Mouse (Mus musculus) urinary bladder, postnatal 4 days (tissue): Measurements from ENCODE around the gene Hs3st3b1.
A peak's percentile ranks its signal among the peaks of the same experiment; 100 is the strongest.

Experiments used
- DNase-seq, 2 experiments: peaks; one replicate each; pipeline ENCODE4 v3.0.0; 2021 to 2022; ENCODE audit warnings: low spot score in 2 of 2

Gene Hs3st3b1

GRCm38 (mm10) chr11:63924286-63924930 lies 2.3 kb upstream of the Hs3st3b1 start:
- no peak for DNase-seq

- DNase-seq, result no peak
Observed at GRCm38 (mm10) chr11:63923386-63923785, 1.3 kb upstream of the Hs3st3b1 start.

DNA sequence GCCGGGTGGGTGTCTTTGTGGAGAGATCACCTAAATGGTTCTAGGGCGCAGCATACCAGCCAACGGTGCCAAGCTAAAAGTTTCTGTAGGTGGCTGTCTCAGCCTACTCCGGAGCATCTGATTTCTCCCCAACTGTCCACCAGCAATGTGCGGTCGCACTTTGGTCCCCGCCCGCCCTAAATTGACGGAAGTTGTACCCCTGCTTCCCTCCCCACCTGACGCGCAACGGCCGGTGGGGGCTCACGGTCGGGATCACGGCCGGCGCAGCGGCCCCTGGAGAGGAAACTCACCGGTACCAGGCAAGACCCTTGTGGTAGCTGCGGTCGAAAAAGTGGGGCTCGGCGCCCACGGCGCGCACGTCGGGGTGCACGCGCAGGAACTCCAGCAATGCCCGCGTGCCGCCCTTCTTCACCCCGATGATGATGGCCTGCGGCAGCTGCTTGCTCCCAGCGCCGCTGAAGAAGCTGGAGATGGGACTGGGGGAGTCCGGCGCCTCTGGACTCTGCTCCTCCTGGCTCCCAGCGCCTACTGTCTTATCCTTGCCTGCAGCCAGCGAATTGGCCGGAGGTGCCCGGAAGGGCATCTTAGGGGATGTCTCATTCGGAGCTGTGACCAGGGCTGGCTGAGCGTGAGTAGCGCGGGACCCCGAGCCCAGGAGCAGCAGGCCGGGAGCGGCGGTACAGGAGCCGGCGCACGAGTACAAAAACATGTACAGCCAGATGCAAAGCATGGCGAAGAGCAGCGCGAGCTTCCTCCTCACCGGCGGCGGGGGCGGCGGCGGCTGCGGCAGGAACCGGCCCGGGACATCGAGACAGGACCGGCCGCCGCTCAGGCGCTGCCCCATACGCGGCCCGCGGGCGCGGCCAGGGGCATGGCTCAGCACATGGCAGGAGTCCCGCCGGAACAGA lies 792 bp downstream of the Hs3st3b1 start:
- DNase-seq, result no peak

- DNase-seq, result peak; percentile 75 to 80
Observed at GRCm38 (mm10) chr11:63920531-63920930, 1.6 kb downstream of the Hs3st3b1 start.

DNA sequence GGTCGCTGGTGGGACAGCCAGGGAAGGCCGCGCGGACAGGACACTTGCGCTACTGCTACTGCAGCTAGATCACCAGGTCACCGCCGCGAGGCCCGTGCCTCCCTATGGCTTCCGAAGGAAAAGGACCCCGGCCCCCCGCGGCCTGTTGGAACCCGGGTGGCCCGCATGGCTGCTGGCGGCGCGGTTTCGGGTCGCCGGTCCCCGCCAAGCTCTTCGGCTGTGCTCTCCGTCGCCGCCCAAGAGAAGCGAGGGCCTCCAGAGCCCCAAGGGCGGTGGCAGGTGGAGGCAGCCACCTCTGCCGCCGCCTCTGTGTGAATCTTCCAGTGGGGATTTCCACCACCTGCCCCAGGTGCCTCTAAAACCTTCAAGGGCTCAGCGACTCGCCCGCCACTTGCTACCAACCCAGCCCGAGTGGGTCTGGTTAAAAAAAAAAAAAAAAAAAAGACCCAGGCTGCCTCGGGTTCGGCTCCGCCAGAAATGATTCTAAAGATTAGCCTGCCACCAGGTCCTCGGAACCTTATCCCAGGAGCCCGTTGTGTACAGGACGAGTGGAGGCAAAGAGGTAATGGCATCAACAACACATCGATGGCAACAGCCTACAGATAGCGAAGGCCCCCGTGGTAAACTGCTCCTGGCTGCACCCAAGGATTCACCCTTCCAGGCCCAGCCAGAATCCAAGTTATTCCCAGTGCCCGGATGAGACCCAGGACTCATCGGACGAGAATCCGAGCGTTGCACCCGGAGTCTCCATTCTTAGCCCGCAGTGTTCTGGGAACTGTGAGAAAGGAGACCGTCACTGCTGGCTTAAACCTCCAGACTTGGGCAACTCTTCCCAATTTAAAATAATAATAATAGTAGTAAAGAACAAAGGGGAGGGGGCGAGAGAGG lies 2.6 kb downstream of the Hs3st3b1 start:
- no peak for DNase-seq

DNA sequence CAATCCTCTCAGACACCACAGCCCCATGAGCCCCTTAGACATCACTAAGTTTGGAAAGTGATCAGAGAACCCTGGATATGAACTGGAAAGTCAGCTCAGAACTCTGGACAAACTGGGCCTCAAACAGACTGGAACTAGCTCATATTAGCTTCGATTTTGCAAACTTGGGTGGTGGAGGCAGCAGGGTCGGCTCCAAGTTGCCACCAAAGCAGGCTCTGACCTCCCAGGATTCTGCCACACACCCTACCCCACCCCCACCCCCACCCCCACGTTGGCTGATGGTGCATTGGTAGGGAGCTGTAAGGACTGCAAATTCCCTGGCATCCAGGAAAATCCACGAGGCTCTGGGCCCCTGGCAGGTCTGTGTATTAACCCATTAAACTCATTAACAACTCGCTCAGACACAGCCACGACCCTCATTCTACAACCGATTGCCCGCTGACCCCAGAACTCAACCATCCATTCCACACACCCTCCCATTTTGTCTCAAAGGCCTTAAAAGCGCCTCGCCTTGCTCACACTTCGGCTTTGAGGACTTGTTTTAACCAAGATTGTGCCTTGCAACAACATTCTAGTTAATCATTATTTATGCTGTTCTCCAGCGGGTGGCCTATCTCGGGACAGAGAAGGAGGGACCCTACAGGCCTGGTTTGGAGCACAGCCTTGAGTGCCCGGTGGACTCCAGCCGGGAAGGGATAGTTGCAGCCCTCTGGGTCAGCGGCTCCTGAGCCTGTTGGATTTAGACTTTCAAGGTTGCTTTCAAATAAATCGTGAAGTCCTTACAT lies 3.6 kb downstream of the Hs3st3b1 start:
- no peak for DNase-seq

- DNase-seq, result no peak
Observed at GRCm38 (mm10) chr11:63917561-63917960, 4.5 kb downstream of the Hs3st3b1 start.

DNA sequence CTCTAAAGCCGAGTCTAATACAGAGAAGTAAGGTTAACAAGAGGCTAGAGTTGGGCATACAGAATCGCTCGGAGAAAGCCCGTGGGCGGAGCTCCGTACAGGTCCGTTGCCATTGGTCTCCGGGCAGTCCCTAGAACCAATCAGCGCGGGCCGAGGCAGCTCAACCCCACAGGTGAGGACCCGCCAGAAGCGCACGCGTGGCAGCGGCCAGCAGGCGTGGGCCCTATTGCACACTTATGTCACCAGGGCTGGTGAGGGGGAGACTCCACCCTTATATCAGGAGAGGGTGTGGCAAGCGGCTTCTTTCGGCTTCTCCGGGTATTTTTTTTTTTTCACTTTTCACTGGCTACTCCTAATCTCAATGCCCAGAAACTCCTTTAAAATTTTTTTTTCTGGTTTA lies 7.7 kb downstream of the Hs3st3b1 start:
- peak in 1 of 2 experiments; percentile 51 for DNase-seq

DNA sequence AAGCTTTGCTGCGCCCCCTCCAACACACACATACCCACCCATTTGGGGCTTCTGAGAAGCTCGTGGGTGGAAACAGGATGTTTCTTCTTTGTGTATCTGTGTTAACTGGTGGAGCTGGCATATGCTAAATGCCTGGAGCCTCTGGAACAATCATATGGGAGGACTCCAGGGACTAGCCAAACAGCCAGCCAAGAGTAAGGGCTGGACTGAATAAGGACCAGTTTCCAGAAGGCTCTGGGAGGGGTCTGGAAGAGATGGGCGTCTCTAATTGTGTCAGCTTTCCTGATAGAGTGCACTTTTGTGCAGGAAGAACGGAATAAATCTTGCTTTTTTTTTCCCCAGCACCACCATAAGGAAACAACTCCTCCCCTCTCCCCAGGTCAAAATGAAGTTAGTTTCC lies 8.2 kb downstream of the Hs3st3b1 start:
- DNase-seq, result no peak

- DNase-seq, result no peak
Observed at GRCm38 (mm10) chr11:63911001-63911400, 11.1 kb downstream of the Hs3st3b1 start.

DNA sequence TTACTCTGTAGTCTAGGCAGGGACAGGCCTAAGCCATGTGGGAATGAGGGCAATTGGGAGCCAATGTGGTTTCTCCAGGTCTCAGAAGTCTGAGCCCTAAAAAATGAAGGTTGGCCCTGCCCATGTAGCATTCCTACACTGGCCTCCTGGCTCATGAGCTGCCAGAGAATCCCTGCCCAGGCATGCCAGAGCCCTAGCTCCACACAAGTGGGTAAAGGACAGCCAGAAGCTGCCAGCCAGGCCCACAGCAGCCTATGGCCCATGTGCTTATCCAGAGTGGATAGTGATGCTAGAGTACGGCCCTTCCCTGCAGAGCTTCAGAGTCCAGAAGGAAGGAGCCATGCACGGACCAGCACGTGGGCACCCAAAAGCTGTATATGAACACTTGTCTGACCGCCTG lies 12.1 kb downstream of the Hs3st3b1 start:
- no peak for DNase-seq

DNA sequence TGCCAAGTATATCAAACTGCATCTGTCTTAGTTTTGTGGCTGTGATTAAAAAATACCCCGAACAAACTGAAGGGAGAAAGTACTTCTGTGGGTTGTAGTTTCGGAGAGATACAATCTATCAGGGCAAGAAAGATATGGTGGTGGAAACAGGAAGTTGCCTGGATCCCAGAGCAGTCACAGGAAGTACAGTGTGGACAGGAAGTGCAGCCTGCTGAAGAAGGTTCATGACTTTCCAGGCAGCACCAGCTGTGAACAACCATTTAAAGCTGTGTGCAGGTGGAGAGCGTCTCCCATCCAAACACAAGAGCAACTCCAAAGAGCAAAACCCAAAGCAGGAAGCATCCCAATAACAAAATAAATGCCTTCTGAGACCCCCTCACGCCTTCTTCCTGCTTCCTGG lies 13.6 kb downstream of the Hs3st3b1 start:
- no peak for DNase-seq

DNA sequence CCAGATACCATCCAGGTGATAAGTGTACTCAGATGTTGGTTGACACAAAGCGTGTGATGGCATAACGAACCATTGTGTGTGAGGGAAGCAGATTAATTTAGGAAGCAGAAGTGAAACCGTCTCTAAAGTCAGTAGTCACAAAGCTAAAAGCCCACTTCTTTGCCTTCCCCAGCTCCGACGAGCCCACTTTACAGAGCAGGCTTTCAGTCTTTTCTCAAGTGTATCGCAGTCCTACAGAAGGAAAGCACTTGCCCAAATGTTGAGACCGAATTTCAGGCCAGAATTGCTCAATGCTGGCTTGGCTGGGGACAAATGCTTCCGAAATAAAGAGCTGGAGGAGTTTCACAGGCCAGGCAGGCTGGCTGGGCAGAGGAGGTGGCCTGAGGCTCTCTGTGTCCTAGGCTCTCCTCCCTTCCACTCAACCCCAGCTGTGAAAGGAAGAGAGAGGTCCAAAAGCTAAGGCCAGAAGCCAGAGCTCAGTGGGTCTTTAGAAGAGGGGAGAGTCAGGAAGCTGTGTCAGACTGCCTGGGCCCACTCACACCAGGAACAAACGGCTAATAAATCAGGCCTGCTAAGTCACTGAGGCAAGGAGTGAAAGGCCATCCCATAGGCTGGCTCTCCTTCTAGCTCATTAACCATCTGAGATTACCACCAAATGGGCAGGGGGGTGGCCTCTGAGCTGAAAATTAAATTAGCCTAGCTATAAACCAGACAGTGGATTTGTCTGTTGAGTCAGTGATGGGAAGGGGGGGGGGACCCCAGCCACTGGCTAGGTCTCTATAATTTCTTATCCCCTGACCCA lies 15.3 kb downstream of the Hs3st3b1 start:
- DNase-seq, result no peak

DNA sequence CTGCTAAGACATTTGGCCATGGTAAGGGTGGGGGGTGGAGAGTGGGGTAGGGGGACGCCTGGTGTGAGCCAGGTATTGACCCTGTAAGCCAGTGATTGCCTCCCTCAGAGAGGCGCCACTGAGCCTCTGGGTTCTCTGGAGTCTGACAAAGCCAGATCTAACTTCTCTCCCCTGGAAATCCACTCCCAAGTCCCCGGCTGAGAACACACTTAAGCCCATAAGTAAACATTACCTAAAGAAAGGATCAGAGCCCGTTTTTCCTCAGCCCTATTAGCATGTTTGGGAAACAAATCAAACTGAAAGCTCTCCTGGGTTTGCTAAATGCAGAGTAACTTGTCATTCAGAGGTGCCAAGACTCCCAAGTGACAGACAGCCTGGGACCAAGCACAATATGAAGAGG lies 17.3 kb downstream of the Hs3st3b1 start:
- no peak for DNase-seq

DNA sequence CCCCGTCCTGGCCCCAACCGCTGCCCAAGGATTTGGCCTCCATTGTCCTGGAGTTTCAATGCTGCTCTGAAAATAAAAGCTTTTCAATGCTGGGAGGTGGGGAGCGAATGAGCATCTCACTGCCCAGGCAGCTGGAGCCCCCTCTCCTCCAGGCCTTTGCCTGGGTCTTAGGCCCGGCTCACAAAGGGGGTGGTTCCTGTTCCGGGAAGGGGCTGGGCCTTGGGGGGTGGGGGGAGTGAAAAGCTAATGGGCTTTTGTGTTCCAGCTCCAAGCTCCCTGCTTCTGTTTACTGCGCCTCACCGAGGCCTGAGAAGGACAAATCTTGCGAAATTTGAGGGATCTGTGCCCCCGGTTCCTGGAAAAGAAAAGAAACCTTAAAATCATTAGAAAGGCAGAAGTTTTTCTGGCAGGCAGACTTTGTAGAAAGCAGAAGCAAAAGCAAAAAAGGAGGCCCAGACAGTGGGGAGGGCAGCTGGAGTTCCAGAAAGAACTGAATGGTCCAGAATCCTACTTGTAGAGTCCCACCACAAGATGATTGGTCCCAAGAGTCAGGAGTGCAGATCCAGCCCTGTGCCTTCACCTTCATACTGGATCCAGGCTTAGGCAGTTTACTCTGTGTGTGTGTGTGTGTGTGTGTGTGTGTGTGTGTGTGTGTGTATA lies 23.5 kb downstream of the Hs3st3b1 start:
- DNase-seq, result no peak

DNA sequence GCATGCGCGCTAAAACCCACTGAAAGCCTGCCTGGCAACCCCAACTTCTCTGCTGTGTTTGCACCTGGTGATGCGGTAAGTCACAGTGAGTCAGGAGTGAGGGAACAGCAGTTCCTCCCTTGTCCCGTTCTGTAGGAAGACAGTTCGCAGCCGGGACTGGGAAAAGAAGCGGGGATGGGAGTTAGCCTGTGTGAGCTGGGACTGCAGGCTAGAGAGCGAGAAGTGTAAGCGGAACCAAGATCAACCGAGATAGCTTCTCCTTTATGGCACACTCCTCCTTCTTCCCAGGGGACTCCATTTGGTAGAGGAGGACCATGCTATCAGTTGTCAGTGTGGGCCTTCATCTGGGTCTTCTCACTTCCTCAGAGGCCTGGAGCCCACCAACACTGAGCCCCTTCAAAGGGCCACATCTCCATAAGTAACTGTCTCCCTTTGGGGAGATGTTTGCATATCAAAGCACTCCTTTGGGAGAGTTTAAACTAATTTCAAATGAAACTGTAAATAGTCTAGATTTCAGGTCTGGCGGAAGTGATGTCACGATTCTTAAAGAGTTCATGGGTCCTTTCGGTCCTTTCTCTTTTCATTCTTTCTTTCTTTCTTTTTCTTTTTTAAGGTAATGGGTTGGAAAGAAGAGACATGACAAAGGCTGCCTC lies 24.1 kb downstream of the Hs3st3b1 start:
- no peak for DNase-seq

- no peak for DNase-seq
Observed at GRCm38 (mm10) chr11:63897011-63897410, 25.1 kb downstream of the Hs3st3b1 start.

DNA sequence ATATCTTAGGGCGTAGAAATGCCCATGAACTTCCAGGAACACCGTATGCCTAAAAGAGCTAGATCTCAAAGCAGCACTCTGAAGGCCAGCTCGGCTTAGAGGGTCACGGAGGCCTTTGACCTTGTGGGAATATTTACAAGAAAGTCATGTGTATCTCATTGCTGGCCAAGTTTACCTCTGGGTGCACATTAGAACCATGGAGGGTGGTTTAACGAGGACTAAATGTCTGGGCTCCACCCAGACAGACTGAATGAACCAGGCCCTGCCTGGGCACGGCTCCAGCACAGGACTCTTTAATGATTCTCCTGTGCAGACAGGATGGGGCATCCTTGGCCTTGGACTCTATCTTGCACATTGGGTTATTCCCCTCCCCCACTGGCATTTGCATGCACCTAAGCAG lies 27.9 kb downstream of the Hs3st3b1 start:
- DNase-seq, result no peak

GRCm38 (mm10) chr11:63893557-63893956 lies 28.5 kb downstream of the Hs3st3b1 start:
- no peak for DNase-seq
